Mouse (Mus musculus): ENCODE measurements around the gene Rfwd3. TPM values are rescaled to one million over a fixed set of nuclear protein-coding genes. Genes with fewer than 3 reads are reported as not detected.
"Not testable (repeated sequence)": the region's sequence is repeated elsewhere in the genome, so short reads cannot be mapped to it uniquely, and the experiment has no call there.

The Rfwd3 gene
- 24.4 and 29.1 TPM in 2 replicates for total RNA-seq (2017)

DNA sequence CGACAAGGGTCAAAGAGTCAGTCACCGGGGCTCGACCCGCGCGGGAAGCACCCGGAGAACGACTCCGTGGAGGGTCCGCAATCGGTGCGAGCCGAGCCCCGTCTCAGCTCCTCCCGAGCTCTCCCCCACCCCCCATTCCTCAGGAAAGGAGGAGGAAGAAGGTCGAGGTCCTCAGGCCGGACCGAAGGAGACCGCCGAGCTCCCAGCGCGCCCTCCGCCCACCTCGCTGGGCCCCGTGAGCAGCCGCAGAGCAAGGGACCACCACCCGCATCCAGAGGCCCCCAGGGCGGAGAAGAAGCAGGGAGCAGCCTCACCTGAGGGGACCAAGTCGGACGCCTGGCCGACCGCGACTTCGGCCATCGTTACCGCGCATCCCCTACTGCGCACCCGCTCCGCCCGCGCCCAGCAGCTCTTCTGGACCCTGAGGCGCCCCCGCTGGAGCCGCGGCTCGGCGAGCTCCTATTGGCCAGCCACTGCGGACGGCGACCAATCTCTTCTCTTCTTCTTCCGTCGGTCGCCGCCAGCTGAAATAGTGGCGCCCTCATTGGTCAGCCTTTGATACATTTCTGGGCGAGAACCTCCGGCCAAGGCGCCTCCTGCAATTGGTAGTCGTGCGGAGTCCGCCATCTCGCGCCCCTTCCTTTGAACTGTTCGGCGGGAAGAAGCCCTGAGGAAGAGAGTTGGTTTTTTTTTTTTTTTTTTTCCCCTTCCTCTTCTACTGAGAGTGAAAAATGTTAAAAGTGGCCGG lies at the start of gene Rfwd3:
Gene Rfwd3, minus strand, starts transcription at position 402 of the 748 bp plus-strand sequence.
- ATAC-seq (ENCODE audit: extremely low read depth, insufficient number of reproducible peaks, low FRiP score, poor library complexity, severe bottlenecking) = peak; percentile 99

DNA sequence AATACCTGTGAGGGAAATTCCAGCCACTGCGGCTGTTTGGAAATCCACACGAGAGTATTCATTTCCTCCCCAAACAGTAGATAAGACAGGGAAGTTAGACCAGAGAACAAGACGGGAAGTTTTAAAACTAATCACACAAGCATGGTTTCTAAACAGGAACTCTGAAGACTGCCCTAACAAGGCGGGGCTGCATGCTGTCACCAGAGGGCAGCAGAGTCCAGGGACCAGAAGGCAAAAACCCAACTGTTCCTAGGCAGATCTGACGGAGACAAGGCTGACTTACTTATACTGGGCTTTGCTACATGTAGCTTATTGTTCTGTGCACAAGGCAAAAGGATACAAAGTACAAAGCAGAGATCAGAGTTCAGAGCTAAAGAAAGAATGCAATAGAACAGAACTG lies 43.2 kb upstream of the Rfwd3 start:
- peak; percentile 79 for ATAC-seq (ENCODE audit: extremely low read depth, insufficient number of reproducible peaks, low FRiP score, poor library complexity, severe bottlenecking)

DNA sequence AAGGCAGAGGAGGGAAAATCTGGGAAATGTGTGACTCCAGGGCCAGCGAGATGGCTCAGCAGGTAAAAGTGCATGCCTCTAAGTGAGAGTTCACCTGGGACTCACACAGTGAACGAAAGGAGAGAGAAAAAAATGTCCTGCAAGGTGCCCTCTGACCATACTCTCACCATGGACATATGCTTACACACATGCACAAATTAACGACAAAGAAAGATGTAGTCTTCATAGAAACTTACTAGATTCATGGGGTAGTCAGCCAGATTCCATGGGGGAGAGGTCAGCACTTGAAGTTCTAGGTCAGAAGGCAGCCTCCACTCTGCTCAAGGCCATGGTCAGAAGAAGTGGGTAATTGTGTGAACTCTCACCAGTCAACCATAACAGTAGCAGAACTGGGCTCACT lies 40.2 kb upstream of the Rfwd3 start:
- ATAC-seq (ENCODE audit: extremely low read depth, insufficient number of reproducible peaks, low FRiP score, poor library complexity, severe bottlenecking) = no peak

GRCm38 (mm10) chr8:111338370-111339208 lies 38.6 kb upstream of the Rfwd3 start:
- no peak for ATAC-seq (ENCODE audit: extremely low read depth, insufficient number of reproducible peaks, low FRiP score, poor library complexity, severe bottlenecking)

GRCm38 (mm10) chr8:111337890-111338347 lies 37.9 kb upstream of the Rfwd3 start, which contains the start of gene Mlkl:
Gene Mlkl, minus strand, starts transcription at chr8:111338177.
- ATAC-seq (ENCODE audit: extremely low read depth, insufficient number of reproducible peaks, low FRiP score, poor library complexity, severe bottlenecking) = peak; percentile 13; the same call in 1 of the 2 replicates

- ATAC-seq (ENCODE audit: extremely low read depth, insufficient number of reproducible peaks, low FRiP score, poor library complexity, severe bottlenecking) = no peak
These were observed 37.4 kb upstream of the Rfwd3 start for GRCm38 (mm10) chr8:111337311-111337889.

- ATAC-seq (ENCODE audit: extremely low read depth, insufficient number of reproducible peaks, low FRiP score, poor library complexity, severe bottlenecking) = no peak
These were observed 36.7 kb upstream of the Rfwd3 start for GRCm38 (mm10) chr8:111336692-111337091.

DNA sequence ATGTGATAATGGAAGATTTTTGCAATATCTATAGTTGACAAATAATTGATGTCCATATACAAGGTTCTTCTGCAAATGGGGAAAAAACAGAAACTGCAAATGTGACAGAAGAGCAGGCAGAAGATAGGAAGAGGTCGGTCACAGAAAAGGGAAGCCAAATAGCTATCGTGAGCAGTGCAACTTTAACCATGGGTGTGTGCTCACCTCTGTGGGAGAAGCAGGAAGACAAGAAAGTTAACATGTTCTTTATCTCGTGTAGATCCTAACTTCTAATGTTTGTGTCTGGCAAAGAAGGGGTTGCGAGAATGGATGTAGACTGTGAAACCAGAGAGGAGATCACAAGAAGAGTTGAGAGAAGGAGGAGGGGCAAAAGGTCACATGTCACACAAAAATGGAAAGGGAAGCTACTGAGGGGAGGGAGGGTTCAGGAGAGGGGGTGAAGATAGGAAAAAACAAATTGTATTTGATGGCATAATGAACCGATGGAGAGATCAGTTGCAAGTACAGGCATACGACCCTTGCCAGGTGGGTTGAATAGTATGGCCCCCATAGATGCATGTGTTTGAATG lies 25.3 kb upstream of the Rfwd3 start:
- no peak for ATAC-seq (ENCODE audit: extremely low read depth, insufficient number of reproducible peaks, low FRiP score, poor library complexity, severe bottlenecking)

DNA sequence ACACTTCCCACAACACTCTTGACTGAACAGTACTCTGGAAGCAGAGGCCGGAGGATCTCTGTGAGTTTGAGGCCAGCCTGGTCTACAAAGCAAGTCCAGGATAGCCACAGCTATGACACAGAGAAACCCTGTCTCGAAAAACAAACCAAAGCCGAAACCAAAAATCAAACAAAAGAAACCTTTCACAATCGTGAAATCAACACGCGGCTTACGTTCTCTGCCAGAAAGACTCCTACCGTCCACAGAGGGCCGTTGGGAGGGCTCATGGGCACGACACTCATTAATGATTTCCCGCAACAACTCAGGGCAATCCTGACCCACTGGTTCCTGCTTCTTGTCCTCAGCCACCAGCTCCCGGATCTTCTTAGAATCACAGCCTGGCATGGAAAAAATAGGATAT lies 14.7 kb upstream of the Rfwd3 start:
- ATAC-seq (ENCODE audit: extremely low read depth, insufficient number of reproducible peaks, low FRiP score, poor library complexity, severe bottlenecking) = no peak

DNA sequence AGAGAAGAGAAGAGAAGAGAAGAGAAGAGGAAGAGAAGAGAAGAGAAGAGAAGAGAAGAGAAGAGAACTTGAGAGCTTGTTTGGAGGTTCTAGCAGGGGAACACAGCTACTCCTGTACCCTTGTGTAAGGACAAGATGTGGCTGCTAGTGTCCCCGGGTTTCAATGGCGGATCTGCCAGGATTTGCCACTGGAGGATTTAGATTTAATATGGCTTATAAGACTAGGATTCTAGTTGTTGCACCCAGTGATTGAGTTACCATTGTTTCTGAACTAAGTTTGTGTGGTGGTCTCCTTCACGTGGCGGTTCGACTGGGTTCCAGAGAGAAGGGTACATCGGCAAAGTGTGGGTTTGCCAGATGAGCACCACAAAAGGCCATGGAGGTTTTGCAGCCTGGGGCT lies 13.9 kb upstream of the Rfwd3 start:
- ATAC-seq (ENCODE audit: extremely low read depth, insufficient number of reproducible peaks, low FRiP score, poor library complexity, severe bottlenecking) = not testable (repeated sequence)

GRCm38 (mm10) chr8:111312758-111313162 lies 12.7 kb upstream of the Rfwd3 start:
- ATAC-seq (ENCODE audit: extremely low read depth, insufficient number of reproducible peaks, low FRiP score, poor library complexity, severe bottlenecking) = 0 out of 2 replicates have a peak, but pooled peaks have one; percentile 39

- peak; percentile 67; the same call in 1 of the 2 replicates for ATAC-seq (ENCODE audit: extremely low read depth, insufficient number of reproducible peaks, low FRiP score, poor library complexity, severe bottlenecking)
These were observed 10.0 kb upstream of the Rfwd3 start for GRCm38 (mm10) chr8:111310006-111310405.

GRCm38 (mm10) chr8:111305031-111305730 lies 5.2 kb upstream of the Rfwd3 start:
- ATAC-seq (ENCODE audit: extremely low read depth, insufficient number of reproducible peaks, low FRiP score, poor library complexity, severe bottlenecking) = no peak

DNA sequence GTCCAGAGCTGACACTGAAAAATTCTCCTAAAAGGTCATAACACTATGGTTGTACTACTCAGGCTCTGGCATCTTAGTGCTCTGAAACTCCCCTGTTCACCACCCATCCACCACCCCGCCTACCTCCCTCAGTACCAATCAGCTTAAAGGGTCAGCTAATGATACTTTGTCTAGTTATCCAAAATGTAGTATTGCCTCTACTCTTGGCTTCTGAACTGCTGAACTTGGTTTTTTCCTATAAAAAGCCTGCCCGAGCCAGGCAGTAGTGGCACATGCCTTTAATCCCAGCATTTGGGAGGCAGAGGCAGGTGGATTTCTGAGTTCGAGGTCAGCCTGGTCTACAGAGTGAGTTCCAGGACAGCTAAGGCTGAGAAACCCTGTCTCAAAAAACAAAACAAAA lies 4.3 kb upstream of the Rfwd3 start:
- ATAC-seq (ENCODE audit: extremely low read depth, insufficient number of reproducible peaks, low FRiP score, poor library complexity, severe bottlenecking) = no peak

DNA sequence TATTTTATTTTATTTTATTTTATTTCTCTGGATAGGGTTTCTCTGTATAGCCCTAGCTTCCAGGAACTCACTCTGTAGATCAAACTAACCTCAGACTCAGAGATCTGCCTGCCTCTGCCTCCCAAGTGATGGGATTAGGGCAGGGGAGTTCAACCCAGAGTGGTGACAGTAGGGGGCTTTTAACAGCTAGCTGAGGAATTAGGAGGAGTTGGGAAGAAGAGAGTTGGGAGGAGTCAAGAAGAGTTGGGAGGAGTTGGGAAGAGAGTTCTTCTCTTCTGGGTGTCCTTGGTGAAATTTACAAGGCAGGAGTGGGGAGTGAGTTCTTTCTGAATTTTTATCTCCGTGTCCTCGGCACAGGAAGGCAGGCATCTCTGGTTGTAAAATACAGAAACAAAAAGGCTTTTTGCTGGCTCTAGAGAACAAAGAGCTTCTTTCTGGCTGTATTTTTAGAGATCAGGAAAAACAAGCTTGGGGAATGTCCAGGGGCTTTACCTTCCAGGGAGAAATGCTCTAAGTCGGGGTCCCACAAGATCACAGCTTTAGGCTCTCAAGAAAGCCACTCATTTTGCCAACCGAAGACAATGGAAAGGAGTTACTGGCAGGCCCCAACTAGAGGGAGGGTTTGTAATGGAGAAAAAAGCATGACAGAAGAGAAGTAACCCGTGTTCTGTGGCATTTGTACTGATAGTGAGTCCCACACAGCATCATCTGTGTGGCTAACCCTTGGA lies 3.2 kb upstream of the Rfwd3 start:
- not testable (repeated sequence) for ATAC-seq (ENCODE audit: extremely low read depth, insufficient number of reproducible peaks, low FRiP score, poor library complexity, severe bottlenecking)

- no peak for ATAC-seq (ENCODE audit: extremely low read depth, insufficient number of reproducible peaks, low FRiP score, poor library complexity, severe bottlenecking)
These were observed 850 bp upstream of the Rfwd3 start for GRCm38 (mm10) chr8:111300597-111301546.

DNA sequence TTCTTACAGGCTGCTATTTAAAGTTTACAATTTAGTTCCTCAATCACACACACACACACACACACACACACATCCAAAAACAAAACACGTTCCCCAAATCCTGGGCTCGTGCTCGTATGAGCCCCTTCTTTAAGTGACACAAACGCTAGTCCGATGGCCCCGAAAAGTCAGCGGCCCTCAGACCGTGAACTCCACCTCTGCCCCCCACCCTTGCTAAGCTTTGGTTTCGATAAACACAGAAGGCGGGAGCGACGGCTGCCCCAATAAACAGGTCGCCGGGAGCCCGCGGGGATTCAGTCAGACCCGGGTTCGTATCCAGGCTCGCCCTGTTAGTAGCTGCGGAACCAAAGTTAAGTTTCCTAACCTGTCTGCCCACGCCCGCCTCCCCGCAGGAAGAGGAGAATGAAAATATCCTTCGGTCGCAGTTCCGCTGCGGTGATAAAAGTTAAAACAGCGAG lies 630 bp downstream of the Rfwd3 start:
- ATAC-seq (ENCODE audit: extremely low read depth, insufficient number of reproducible peaks, low FRiP score, poor library complexity, severe bottlenecking) = peak; percentile 16; the same call in 1 of the 2 replicates

Data from neutrophil, adult 5-6 weeks (primary cell).